Mouse (Mus musculus) kidney, adult 9 months (tissue): ENCODE measurements at regions not wholly inside any gene's neighbourhood (a gene's known extent, or its start where the extent isn't known, plus 50 kb on each side); places are given as distances from the start of the nearest gene placed in this dataset.
"Not testable (repeated sequence)": the region's sequence is repeated elsewhere in the genome, so short reads cannot be mapped to it uniquely, and the experiment has no call there.

Source experiments
- DNase-seq: peaks from one replicate; pipeline ENCODE4 v3.0.0; 2022

- no peak for DNase-seq
Measured at GRCm38 (mm10) chr1:5220668-5221408, 413.1 kb downstream of the Gm37988 start.

DNA sequence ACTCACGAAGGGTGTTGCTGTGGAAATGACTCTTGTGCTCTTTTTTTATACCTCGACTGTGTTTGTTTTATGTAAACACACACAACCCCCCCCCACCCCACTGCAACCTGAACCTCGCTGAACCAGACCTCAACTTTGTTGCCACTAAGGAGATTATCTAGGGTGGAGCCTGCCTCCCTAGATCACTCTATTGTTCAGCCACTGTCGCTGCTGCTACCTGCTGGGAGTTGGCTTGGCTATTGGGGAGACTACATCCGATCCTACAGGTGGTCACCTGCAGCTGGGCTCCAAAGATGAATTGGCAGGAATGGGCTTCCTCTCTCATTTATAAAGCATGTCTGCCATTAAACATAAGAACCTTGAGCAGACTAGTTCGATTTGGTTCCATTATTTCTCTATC lies 420.2 kb downstream of the Gm37988 start:
- no peak for DNase-seq

DNA sequence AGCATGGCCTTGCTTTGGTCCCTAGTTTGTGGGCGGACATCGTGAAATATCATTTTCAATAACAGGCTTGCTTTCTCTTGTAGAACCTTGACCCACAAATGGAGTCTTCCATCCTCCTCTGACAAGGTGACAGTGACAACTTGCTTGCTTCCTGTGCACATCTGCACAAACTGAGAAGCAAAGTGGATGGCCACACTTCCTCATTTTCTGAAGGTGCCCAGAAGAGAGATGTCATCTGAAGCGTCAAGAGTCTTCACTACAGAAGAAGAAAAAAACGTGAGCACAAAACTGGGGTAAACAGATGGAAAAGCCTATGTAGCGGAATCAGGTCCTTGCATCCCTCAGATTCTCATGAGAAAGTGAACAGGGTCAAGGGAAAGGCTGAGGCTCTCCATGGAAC lies 423.5 kb downstream of the Gm37988 start:
- no peak for DNase-seq

- no peak for DNase-seq
Measured at GRCm38 (mm10) chr1:5231961-5232846, 424.5 kb downstream of the Gm37988 start.

GRCm38 (mm10) chr1:5232847-5233245 lies 425.2 kb downstream of the Gm37988 start:
- DNase-seq: no peak

- DNase-seq: no peak
Measured at GRCm38 (mm10) chr1:5243186-5243585, 435.5 kb downstream of the Gm37988 start.

GRCm38 (mm10) chr1:5260874-5261273 lies 453.2 kb downstream of the Gm37988 start:
- DNase-seq: not testable (repeated sequence)

- DNase-seq: peak; percentile 18
Measured at GRCm38 (mm10) chr1:5261297-5261696, 453.6 kb downstream of the Gm37988 start.

GRCm38 (mm10) chr1:5273938-5274337 lies 466.2 kb downstream of the Gm37988 start:
- no peak for DNase-seq

DNA sequence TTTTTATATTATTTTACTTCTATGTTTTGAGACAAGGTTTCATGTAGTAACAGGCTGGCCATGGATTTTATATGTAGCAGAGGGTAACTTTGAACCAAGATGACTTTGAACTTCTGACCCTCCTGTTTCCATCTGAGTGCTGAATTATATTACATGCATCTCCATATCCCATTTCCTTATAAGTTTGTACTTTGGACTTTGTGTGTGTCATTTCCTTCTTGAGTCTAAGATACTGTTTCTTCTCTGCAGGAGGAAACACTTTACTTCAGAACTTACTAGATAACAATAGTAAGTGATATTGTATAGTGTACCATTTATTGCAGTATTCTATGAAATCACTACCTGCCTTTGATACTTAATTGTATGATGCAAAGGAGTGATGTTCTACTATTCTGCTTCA lies 486.9 kb downstream of the Gm37988 start:
- DNase-seq: no peak

DNA sequence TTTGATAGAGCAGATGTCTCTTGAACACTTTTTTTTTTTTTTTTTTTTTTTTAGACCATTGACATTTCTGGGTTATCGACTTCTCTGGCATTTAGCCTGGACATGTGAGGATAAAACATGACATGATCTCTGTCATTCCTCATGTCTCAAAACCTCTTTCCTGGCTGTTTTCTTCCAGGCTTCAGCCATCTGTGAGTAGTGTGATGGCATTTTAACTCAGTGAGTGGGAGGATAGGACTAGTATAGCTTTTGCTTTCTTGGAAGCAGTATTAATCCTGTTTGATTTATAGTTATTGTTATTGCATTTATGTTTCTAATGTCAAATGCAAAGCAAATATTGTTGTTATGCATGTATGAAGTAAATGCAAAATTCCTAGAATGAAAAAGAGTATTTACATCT lies 489.9 kb downstream of the Gm37988 start:
- DNase-seq: no peak

GRCm38 (mm10) chr1:5311656-5312055 lies 504.0 kb downstream of the Gm37988 start:
- DNase-seq: peak; percentile 61

- DNase-seq: no peak
Measured at GRCm38 (mm10) chr1:5315839-5316238, 508.1 kb downstream of the Gm37988 start.

DNA sequence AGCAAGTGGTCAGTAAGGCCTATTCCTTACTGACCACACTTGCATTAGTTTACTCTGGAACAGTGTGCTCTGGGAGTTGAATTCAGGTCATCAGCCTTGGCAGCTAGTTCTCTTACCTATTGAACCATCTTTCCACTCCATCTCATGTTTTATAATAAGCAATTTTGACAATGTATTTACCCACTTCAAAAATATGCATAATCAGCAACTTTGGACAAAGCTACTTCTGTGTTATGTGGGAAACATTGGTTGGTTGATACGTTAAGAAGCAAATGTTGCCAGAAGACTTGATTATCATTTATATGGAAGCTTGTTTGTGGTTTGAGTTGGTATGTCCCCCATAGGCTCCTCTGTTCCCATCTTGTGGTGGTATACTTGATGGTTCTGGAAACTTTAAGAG lies 509.4 kb downstream of the Gm37988 start:
- no peak for DNase-seq

DNA sequence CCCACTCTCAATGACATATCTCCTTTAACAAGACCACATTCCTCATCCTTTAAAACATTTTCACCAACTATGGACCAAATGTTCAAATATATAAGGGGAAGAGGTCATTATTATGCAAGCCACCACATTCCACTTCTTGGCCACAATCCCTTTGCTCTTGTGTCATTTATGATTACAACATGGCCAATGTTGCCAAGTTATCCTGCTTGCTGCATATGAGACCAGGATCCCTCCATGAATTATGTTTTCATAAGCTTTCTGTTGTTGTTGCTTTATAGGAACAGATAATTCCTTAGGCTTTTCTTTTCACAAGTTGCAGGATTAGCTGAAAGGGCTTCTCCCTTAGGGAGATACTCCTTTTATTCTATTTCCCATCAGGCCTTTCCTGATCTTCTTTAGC lies 518.6 kb downstream of the Gm37988 start:
- DNase-seq: no peak
